Mouse (Mus musculus) lung, postnatal 0 days (tissue): ENCODE data around the gene Syngr2. TPM values are rescaled to one million over a fixed set of nuclear protein-coding genes. Genes with fewer than 3 reads are reported as not detected.

Experiments
- ATAC-seq: fragments of 200-750 bp; cut with Nextera tagmentation; 2 replicates; pipeline ENCODE4 v1.8.0; 2017; ENCODE audit warnings: moderate library complexity
- DNase-seq: peaks from one replicate; pipeline ENCODE4 v3.0.0-alpha.2; 2016; ENCODE audit warnings: low spot score
- H3K27ac ChIP-seq: fragments of 300-500 bp; sonication (generic); 2 replicates; pipeline ENCODE4 v1.5.1; 2014; ENCODE audit warnings: antibody characterized with exemption, mild to moderate bottlenecking, low read length, mixed read lengths
- H3K27me3 ChIP-seq: fragments of 300-500 bp; sonication (generic); replicated peaks from 2 replicates; pipeline ENCODE4 v1.6.1; 2014; ENCODE audit warnings: low read length, mixed read lengths; ENCODE audit not compliant: insufficient read depth
- H3K36me3 ChIP-seq: fragments of 300-500 bp; sonication (generic); 2 replicates; pipeline ENCODE4 v1.6.1; 2014; ENCODE audit warnings: low read length, mixed read lengths; ENCODE audit not compliant: insufficient read depth
- H3K4me1 ChIP-seq: fragments of 300-500 bp; sonication (generic); 2 replicates; pipeline ENCODE4 v1.6.1; 2014; ENCODE audit warnings: antibody characterized with exemption, low read depth, low read length, mixed read lengths; ENCODE audit not compliant: insufficient read depth
- H3K4me2 ChIP-seq: fragments of 300-500 bp; sonication (generic); replicated peaks from 2 replicates; pipeline ENCODE4 v1.6.1; 2014; ENCODE audit warnings: low read depth, mild to moderate bottlenecking, low read length, moderate library complexity, mixed read lengths
- H3K4me3 ChIP-seq: fragments of 300-500 bp; sonication (generic); 2 replicates; pipeline ENCODE4 v1.5.1; 2014; ENCODE audit warnings: low read depth, low read length
- H3K9ac ChIP-seq: fragments of 300-500 bp; sonication (generic); replicated peaks from 2 replicates; pipeline ENCODE4 v1.6.1; 2014; ENCODE audit warnings: low read depth, mild to moderate bottlenecking
- H3K9me3 ChIP-seq: fragments of 300-500 bp; sonication (generic); 2 replicates; pipeline ENCODE4 v1.6.1; 2016; ENCODE audit warnings: low read length, mixed read lengths
- CTCF ChIP-seq: IDR thresholded peaks from 2 replicates; pipeline ENCODE4 v1.5.1; 2016; ENCODE audit warnings: antibody characterized with exemption, mild to moderate bottlenecking
- EP300 ChIP-seq: IDR thresholded peaks from 2 replicates; pipeline ENCODE4 v1.6.1; 2016; ENCODE audit warnings: antibody characterized with exemption, mild to moderate bottlenecking, control low read depth
- WGBS: fragments of 180-500 bp; shearing (Covaris S2); extraction: QIAGEN DNeasy Blood & Tissue Kit; methylation state at CpG from one replicate; pipeline ENCODE4 v1.1.7; 2014; 5-methylcytosine and 5-hydroxymethylcytosine counted together
- polyA plus RNA-seq: library from polyadenylated mRNA; unstranded; fragments of >200 nt; fragmentation: Nextera tagmentation; extraction: Ambion mirVana; gene quantifications from 2 replicates; pipeline ENCODE4 v1.2.1, GENCODE M21; 2015

Syngr2 gene
- polyA plus RNA-seq, 1 experiment from 2014 or later, result 108 TPM

- DNase-seq (no peak), ATAC-seq (no peak)
- no peaks in the 10 kb centered on the region for H3K36me3 ChIP-seq
- peaks cover 30% of the 10 kb centered on the region; the same call in 1 of the 2 replicates for H3K4me1 ChIP-seq
- peak overlapping the region; percentile 57 for H3K4me3 ChIP-seq
- no peak for TF ChIP-seq EP300
- no peak for TF ChIP-seq CTCF
- H3K27ac ChIP-seq, result peak overlapping the region; percentile 98
- no peaks in the 10 kb centered on the region for H3K9me3 ChIP-seq
- under 1% methylated on average over 17 of the region's 17 CpGs for WGBS
- H3K4me2 ChIP-seq, result peak overlapping the region; percentile 87
- H3K9ac ChIP-seq, result peak overlapping the region; percentile 75
- H3K27me3 ChIP-seq, result no peaks in the 10 kb centered on the region
Measured at GRCm38 (mm10) chr11:117780199-117780515, 29.3 kb upstream of the Syngr2 start.

DNA sequence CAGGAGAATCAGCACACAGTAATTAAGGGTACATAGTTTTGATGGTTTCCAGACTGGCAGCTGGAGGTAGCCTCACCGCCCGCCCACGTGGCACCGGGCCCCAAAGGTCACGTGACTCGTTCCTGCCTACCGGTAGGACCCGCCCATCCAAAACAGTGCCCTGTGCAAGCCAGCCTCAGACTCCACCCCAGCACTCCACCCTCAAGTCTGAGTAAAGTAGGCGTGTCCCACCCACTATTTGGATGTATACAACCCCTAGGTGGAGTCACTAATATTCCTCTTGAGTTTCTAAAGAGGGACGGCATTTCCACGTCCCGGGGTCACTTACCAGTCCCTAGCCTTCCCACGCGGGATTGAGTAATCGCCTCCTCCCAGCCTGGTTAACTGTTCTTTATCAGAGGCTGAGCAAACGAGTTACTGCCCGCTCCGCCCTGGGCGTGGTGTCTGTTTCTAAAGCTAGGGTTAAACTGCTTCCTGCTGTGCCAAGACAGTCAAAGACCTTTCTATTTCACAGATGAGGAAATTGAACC, 28.8 kb upstream of the Syngr2 start:
- H3K4me3 ChIP-seq, result peak overlapping the region; percentile 57
- H3K9ac ChIP-seq, result peak overlapping the region; percentile 75
- no peaks in the 10 kb centered on the region for H3K27me3 ChIP-seq
- DNase-seq, result peak; percentile 99
- no peaks in the 10 kb centered on the region for H3K9me3 ChIP-seq
- peak overlapping the region; percentile 98 for H3K27ac ChIP-seq
- TF ChIP-seq EP300 (peak; percentile 64; the same call in 1 of the 2 replicates), CTCF (peak; percentile 53)
- peaks cover 30% of the 10 kb centered on the region; the same call in 1 of the 2 replicates for H3K4me1 ChIP-seq
- H3K36me3 ChIP-seq, result no peaks in the 10 kb centered on the region
- peak overlapping the region; percentile 87 for H3K4me2 ChIP-seq
- WGBS, result 2% methylated on average over 19 of the region's 19 CpGs
- peak; percentile 75 for ATAC-seq

GRCm38 (mm10) chr11:117781199-117781821, 28.2 kb upstream of the Syngr2 start:
- peak; percentile 38; the same call in 1 of the 2 replicates for TF ChIP-seq EP300
- TF ChIP-seq CTCF, result no peak
- H3K4me2 ChIP-seq, result peak overlapping the region; percentile 87
- no peaks in the 10 kb centered on the region for H3K9me3 ChIP-seq
- ATAC-seq, result peak; percentile 29
- no peaks in the 10 kb centered on the region for H3K27me3 ChIP-seq
- WGBS, result 6% methylated on average over 18 of the region's 18 CpGs
- H3K27ac ChIP-seq, result peak overlapping the region; percentile 98
- DNase-seq, result peak; percentile 92
- H3K36me3 ChIP-seq, result no peaks in the 10 kb centered on the region
- H3K4me1 ChIP-seq, result peaks cover 30% of the 10 kb centered on the region; the same call in 1 of the 2 replicates
- peak overlapping the region; percentile 36 for H3K9ac ChIP-seq
- H3K4me3 ChIP-seq, result peak overlapping the region; percentile 57

DNA sequence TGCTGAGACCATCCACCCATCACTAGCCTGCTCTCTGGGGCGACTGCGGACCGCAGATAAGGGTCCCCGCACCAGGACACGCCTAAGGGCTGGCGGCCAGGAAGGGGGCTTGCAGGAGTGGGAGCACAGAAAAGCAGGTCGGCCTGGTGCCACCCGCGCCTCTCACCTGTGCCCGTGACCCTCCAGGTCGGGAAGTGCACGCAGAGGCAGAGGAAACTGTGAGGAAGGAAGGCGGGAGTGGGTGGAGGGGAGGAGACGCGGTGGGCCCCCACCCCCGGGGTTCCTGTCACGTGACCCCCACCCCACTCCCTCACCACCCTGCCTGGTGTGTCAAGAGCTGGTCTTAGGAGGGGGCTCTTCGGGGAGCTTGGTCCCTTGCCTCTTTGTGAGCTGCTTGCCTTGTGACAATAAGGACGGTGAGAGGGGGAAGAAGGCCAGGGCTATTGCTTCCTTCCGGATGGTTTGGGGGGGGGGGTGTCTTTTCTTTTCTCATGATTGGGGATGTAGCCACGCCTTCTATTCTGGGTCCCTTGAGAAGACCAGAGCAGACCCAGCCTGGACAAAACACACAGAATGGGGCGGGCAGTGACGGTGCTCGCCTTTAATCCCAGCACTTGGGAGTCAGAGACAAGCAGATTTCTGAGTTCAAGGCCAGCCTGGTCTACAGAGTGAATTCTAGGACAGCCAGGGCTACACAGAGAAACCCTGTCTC, 27.3 kb upstream of the Syngr2 start, which contains the start of the genes Tmc8 and Tmc6:
Tmc8 (plus strand) TSS at position 84 of the 712 bp plus-strand sequence.
Tmc6 (minus strand) TSS at position 206 of the 712 bp plus-strand sequence.
- 36% methylated on average over 24 of the region's 24 CpGs for WGBS
- Histone ChIP-seq H3K36me3 (no peaks in the 10 kb centered on the region), H3K27ac (peak within 1 kb of the TSS; percentile 98), H3K9me3 (no peaks in the 10 kb centered on the region), H3K9ac (peak within 1 kb of the TSS; percentile 48), H3K4me2 (peak within 1 kb of the TSS; percentile 87), H3K27me3 (no peaks in the 10 kb centered on the region), H3K4me3 (peak within 1 kb of the TSS; percentile 57), H3K4me1 (peaks cover 30% of the 10 kb centered on the region; the same call in 1 of the 2 replicates)
- no peak for TF ChIP-seq CTCF
- TF ChIP-seq EP300, result no peak
- DNase-seq, result peak; percentile 64
- peak; percentile 2; the same call in 1 of the 2 replicates for ATAC-seq

- no peak for TF ChIP-seq EP300
- no peak for TF ChIP-seq CTCF
- Histone ChIP-seq H3K9me3 (no peaks in the 10 kb centered on the region), H3K36me3 (no peaks in the 10 kb centered on the region), H3K9ac (peak overlapping the region; percentile 48), H3K27ac (peak overlapping the region; percentile 98), H3K27me3 (no peaks in the 10 kb centered on the region), H3K4me1 (peaks cover 30% of the 10 kb centered on the region; the same call in 1 of the 2 replicates), H3K4me3 (peak overlapping the region; percentile 28; the same call in 1 of the 2 replicates), H3K4me2 (peak overlapping the region; percentile 87)
- DNase-seq, result no peak
- ATAC-seq, result no peak
- WGBS, result 47% methylated on average over 9 of the region's 9 CpGs
Measured at GRCm38 (mm10) chr11:117782705-117783034, 26.8 kb upstream of the Syngr2 start.

DNA sequence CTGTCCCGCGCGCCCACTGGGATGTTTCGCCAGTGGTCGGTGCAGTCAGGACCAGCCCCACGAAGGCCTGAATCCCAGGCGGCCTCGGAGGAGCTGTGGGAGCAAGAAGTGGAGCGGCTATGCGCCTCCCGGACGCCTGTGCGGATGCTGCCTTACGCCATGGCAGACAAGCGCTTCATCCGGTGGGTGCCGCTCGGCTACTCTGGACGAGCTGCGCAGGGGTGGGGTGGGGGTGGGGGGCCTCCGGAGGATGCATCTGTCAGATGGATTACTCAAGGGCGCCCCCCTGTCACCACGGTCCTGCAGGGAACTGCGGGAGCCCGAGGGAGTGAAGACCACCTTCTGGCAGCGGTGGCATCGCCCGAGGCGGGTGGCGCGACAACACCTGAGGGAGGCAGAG, 26.4 kb upstream of the Syngr2 start:
- peak overlapping the region; percentile 98 for H3K27ac ChIP-seq
- 7% methylated on average over 30 of the region's 31 CpGs for WGBS

More for the DNA sequence above, 26.4 kb upstream of the Syngr2 start:
- Histone ChIP-seq H3K4me1 (peaks cover 30% of the 10 kb centered on the region; the same call in 1 of the 2 replicates), H3K4me2 (peak overlapping the region; percentile 87), H3K27me3 (no peaks in the 10 kb centered on the region), H3K9ac (peak overlapping the region; percentile 48), H3K9me3 (no peaks in the 10 kb centered on the region), H3K4me3 (peak overlapping the region; percentile 28; the same call in 1 of the 2 replicates), H3K36me3 (no peaks in the 10 kb centered on the region)
- DNase-seq (peak; percentile 69), ATAC-seq (no peak)
- TF ChIP-seq EP300 (no peak), CTCF (peak; percentile 64)
